Mouse (Mus musculus) bone marrow macrophage, adult 2 months (primary cell): ENCODE measurements around the gene Iqsec1.

Experiments
- CTCF ChIP-seq: IDR thresholded peaks from 2 replicates; pipeline ENCODE4 v1.5.1; 2012; ENCODE audit warnings: low read depth, mild to moderate bottlenecking, low read length, moderate library complexity
- POLR2A ChIP-seq: IDR thresholded peaks from 2 replicates; pipeline ENCODE4 v1.6.1; 2012; ENCODE audit warnings: mild to moderate bottlenecking, low read depth, low read length, borderline replicate concordance

GRCm38 (mm10) chr6:90629506-90629905 lies 359.0 kb downstream of the Iqsec1 start:
- TF ChIP-seq POLR2A (no peak), CTCF (no peak)
